Mouse (Mus musculus) C2C12 (cell line): Measurements from ENCODE around the gene Tbata. TPM values are rescaled to one million over a fixed set of nuclear protein-coding genes. Genes with fewer than 3 reads are reported as not detected.

ENCODE experiments used
- H3K27me3 ChIP-seq: one replicate; pipeline ENCODE4 v1.6.1; 2011; ENCODE audit not compliant: control insufficient read depth, insufficient read depth, insufficient read length
- H3K36me3 ChIP-seq: one replicate; pipeline ENCODE4 v1.6.1; 2011; ENCODE audit not compliant: control insufficient read depth, insufficient read depth
- H3K4me3 ChIP-seq: one replicate; pipeline ENCODE4 v1.5.1; 2011; ENCODE audit warnings: mild to moderate bottlenecking, control low read depth; ENCODE audit not compliant: poor library complexity, insufficient read depth, severe bottlenecking
- H3K79me2 ChIP-seq: one replicate; pipeline ENCODE4 v1.6.1; 2011; ENCODE audit not compliant: control insufficient read depth, insufficient read depth
- H3K79me3 ChIP-seq: one replicate; pipeline ENCODE4 v1.6.1; 2011; ENCODE audit warnings: low read depth, control low read depth
- H3ac ChIP-seq: one replicate; pipeline ENCODE3; 2011; ENCODE audit warnings: low read depth; ENCODE audit not compliant: control insufficient read depth, insufficient read length
- CEBPB ChIP-seq: IDR thresholded peaks from one replicate; pipeline ENCODE4 v1.6.1; 2011; ENCODE audit warnings: low read depth, mild to moderate bottlenecking, control low read depth, moderate library complexity
- CTCF ChIP-seq: IDR thresholded peaks from one replicate; pipeline ENCODE4 v1.5.1; 2011; ENCODE audit not compliant: control insufficient read depth, insufficient read depth, insufficient read length
- FOSL1 ChIP-seq: IDR thresholded peaks from one replicate; pipeline ENCODE4 v1.8.0; 2011; ENCODE audit warnings: mild to moderate bottlenecking, low read length; ENCODE audit not compliant: poor library complexity, insufficient read depth, severe bottlenecking
- MAX ChIP-seq: IDR thresholded peaks from one replicate; pipeline ENCODE4 v1.6.1; 2011; ENCODE audit warnings: mild to moderate bottlenecking, control low read depth
- MYOD1 ChIP-seq: IDR thresholded peaks from one replicate; pipeline ENCODE4 v1.6.1; 2011; ENCODE audit warnings: low read depth; ENCODE audit not compliant: control insufficient read depth, insufficient read length
- MYOG ChIP-seq: IDR thresholded peaks from one replicate; pipeline ENCODE4 v1.6.1; 2011; ENCODE audit not compliant: control insufficient read depth, insufficient read length; ENCODE audit errors: extremely low read depth
- USF1 ChIP-seq: IDR thresholded peaks from one replicate; pipeline ENCODE4 v1.6.1; 2011; ENCODE audit warnings: low read depth, mild to moderate bottlenecking, control low read depth, moderate library complexity
- long read RNA-seq, 2 experiments: library from polyadenylated mRNA; unstranded; transcript quantifications; one replicate each; pipeline ENCODE4 v2.0.0; 2019 to 2020
- polyA plus RNA-seq: library from polyadenylated mRNA; unstranded; fragments of >200 nt; fragmentation: generic; extraction: Trizol; gene quantifications from one replicate; pipeline ENCODE4 v1.2.1, GENCODE M21; 2012; ENCODE audit warnings: missing spikeins

The Tbata gene
- polyA plus RNA-seq, result not detected
- long read RNA-seq, experiment 1, result 0 reads
- long read RNA-seq, experiment 2, result 0 reads

- no peaks in the 10 kb centered on the region for H3K36me3 ChIP-seq
- H3K4me3 ChIP-seq, result no peak within 1 kb of the TSS
- H3K27me3 ChIP-seq, result peaks cover 17% of the 10 kb centered on the region
- TF ChIP-seq MAX (no peak), MYOD1 (no peak), CEBPB (no peak), CTCF (no peak), MYOG (no peak), FOSL1 (no peak), USF1 (no peak)
- H3ac ChIP-seq, result no peak within 1 kb of the TSS
- H3K79me2 ChIP-seq, result no peaks in the 10 kb centered on the region
- H3K79me3 ChIP-seq, result no peaks in the 10 kb centered on the region
These were observed at the start of gene Tbata for GRCm38 (mm10) chr10:61171654-61172053. Gene Tbata, plus strand, starts transcription at chr10:61171954.

GRCm38 (mm10) chr10:61123276-61123913 is 48.4 kb upstream of the Tbata start:
- no peaks in the 10 kb centered on the region for H3K27me3 ChIP-seq
- H3K79me2 ChIP-seq, result peaks cover 30% of the 10 kb centered on the region
- TF ChIP-seq MYOG (no peak), USF1 (no peak), MAX (no peak), CEBPB (no peak), MYOD1 (no peak), CTCF (no peak)
- peaks cover 44% of the 10 kb centered on the region for H3K36me3 ChIP-seq
- H3K4me3 ChIP-seq, result no peak overlapping the region
- H3ac ChIP-seq, result no peak overlapping the region
- peaks cover 2% of the 10 kb centered on the region for H3K79me3 ChIP-seq

- no peak for TF ChIP-seq MYOG
- no peak for TF ChIP-seq FOSL1
- TF ChIP-seq CTCF, result no peak
- no peak for TF ChIP-seq MYOD1
- no peak for TF ChIP-seq CEBPB
- TF ChIP-seq MAX, result no peak
- no peak for TF ChIP-seq USF1
- H3K79me3 ChIP-seq, result peaks cover 2% of the 10 kb centered on the region
- no peak overlapping the region for H3K4me3 ChIP-seq
- no peak overlapping the region for H3ac ChIP-seq
- no peaks in the 10 kb centered on the region for H3K27me3 ChIP-seq
- peaks cover 33% of the 10 kb centered on the region for H3K79me2 ChIP-seq
- H3K36me3 ChIP-seq, result peaks cover 37% of the 10 kb centered on the region
These were observed 47.3 kb upstream of the Tbata start for GRCm38 (mm10) chr10:61124462-61124861.

DNA sequence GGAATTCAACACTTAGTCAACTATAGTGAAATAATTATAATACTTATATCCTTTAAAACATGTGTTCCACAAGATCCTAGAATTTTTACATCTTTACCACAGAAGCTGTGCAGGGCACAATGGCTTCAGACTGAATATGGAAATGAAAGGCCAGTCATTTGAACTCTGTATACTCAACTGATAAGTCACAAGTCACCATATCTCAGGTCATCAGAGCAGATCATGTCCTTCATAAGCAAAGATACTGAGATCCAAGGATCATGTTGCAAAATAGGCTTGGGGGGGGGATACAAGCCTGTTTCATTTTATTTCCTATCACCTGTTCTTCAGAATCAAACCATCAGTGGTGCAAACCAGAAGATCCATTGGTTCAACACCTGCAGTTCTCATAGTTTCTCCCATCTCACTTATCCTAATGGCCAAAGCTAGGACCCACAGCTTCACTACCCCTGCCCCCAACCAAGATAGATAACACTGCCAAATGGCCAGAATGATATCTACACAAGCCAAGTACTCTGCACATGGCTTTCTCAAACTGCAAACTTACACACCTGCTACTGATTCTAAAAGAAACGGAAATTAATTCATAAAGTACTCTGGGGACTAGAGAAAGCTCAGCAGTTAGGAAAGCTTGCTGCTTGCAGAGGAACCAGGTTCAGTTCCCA is 42.9 kb upstream of the Tbata start:
- H3K4me3 ChIP-seq, result no peak overlapping the region
- no peak overlapping the region for H3ac ChIP-seq
- peaks cover 25% of the 10 kb centered on the region for H3K36me3 ChIP-seq
- TF ChIP-seq USF1 (no peak), FOSL1 (no peak), MYOG (no peak), CTCF (no peak), MAX (no peak), CEBPB (no peak), MYOD1 (no peak)
- peaks cover 8% of the 10 kb centered on the region for H3K79me3 ChIP-seq
- peaks cover 59% of the 10 kb centered on the region for H3K79me2 ChIP-seq
- H3K27me3 ChIP-seq, result no peaks in the 10 kb centered on the region

DNA sequence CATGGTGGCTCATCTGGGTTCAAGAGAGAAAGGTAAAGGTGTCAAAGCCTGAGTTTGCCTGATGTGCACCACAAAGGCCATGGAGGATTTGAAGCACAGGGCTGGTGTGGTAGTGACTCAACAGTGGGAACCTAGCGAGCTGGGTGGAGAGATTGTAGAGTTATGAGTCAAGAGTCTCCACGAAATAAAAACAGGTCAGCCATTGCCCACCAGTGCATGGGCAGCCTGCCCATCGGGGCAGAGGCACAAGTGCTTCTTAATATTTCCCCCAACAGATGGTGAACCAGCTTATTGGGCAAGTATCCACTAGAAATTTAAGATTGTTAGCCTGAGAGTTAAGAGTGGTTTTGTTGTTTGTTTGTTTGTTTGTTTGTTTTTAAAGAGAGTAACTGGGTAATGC is 40.8 kb upstream of the Tbata start:
- TF ChIP-seq CTCF (no peak), CEBPB (peak; percentile 35), USF1 (no peak), MYOD1 (no peak), FOSL1 (peak; percentile 39), MYOG (no peak), MAX (no peak)
- Histone ChIP-seq H3K79me3 (peaks cover 10% of the 10 kb centered on the region), H3K36me3 (peaks cover 19% of the 10 kb centered on the region), H3ac (no peak overlapping the region), H3K79me2 (peaks cover 75% of the 10 kb centered on the region), H3K4me3 (no peak overlapping the region), H3K27me3 (no peaks in the 10 kb centered on the region)
